Mouse (Mus musculus) c-Kit-positive CD71-positive TER-119-negative erythroid progenitor cells, embryonic 14.5 days (primary cell): ENCODE measurements at regions not wholly inside any gene's neighbourhood (a gene's known extent, or its start where the extent isn't known, plus 50 kb on each side); places are given as distances from the start of the nearest gene placed in this dataset.
"Not testable (repeated sequence)": the region's sequence is repeated elsewhere in the genome, so short reads cannot be mapped to it uniquely, and the experiment has no call there.

ENCODE experiments used
- DNase-seq: peaks from one replicate; pipeline ENCODE4 v3.0.0-alpha.2; 2013; ENCODE audit warnings: low read depth

DNA sequence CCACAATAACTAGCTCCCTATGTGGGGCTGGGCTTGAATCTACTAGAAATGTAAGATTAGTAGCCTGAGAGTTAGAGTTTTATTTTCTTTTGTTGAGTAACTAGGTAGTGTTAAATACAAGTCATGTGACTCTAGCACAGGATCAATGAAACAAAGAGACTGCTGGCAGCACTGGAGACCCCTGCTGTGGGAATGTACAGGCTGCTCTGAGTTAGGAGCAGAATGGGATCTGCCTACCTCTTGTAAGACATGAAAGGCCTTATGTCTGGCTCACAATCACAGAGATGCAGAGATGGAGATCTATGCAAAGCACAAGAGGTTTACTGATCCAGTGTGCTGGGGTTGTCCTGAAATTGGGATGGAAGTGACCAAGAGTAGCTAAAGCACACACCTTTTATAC, 193.9 kb upstream of the Kcnmb2 start:
- DNase-seq, result not testable (repeated sequence)

DNA sequence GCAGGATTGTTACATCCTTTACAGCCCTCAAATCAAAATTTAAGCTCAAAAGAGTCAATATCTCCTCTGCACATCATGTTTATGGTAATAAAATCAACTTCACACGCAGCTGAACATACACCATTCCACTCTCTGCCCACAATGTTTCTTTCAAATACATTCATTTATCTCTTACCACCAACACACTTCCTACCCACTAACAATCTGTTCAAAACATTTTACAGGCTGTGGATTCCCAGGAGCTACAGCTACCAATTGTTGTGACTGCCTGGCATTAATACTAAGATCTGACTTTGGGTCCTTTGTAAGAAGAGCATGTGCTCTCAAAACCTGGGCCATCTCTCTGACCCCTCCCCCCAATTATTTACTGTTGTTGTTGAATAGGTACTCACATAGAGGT, 161.0 kb upstream of the Kcnmb2 start:
- no peak for DNase-seq

DNA sequence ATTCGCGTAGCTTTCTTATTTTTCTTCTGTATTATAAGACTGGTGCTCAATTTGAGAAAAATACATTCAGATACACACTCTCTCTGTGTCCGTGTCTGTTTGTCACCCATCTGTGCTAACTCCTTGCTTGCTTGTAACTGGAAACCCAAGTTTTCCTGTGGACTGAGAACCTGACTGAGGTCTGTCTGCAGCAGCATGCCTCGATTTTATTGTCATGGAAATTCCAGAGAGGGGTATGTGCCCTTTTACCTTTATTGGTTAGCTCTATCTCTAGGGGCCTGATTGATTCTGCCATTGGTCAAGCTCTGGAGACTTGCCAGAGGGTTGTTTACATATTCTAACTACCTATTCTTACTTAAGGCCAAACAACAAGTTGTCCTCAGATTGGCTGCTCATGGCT, 146.4 kb upstream of the Kcnmb2 start:
- DNase-seq, result no peak

DNA sequence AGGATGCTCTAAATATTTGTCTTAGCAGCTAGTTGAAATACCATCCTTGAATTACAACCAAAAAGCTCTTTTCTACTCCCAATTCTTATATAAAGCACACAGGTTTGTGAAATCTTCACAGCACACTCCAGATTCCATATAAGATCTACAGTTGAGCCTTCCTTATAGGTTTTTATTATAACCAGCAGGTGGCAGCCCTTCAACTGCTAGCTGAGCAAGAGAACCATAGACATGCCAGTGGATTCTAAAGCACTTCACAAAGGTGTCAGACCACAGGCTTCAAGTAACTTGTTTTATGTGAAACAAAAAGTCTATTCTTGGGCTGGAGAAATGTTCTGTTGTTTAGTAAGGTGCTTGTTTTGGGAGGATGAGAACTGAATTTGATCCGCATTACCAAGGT, 133.1 kb upstream of the Kcnmb2 start:
- no peak for DNase-seq

DNA sequence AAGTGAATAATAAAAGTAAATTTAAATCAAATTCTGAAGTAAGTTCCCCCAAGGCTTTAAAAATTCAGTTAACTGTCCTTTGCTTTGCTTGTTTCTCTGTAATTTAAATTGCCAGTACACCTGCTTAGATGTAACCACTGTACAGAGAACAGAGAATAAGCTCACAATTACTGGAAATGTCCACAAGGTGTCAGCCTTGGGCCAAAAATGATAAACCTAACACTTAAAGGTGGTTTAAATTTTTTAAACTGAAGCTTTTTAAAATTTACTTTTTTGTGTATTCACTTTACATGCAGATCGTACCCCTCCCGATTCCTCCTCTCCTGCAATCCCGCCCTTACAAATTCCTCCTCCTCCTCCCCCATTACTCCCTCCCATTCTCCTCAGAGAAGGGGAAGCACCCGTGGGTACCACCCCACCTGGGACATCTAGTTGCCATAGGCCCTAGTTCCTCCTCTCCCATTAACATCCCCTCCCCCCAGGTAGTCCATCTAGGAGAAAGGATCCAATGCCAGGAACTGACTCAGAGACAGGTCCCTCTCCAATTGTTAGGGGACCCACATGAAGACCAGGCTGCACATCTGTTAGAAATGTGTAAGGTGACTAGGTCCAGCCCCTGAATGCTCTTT, 111.9 kb upstream of the Kcnmb2 start:
- DNase-seq, result peak; percentile 5

DNA sequence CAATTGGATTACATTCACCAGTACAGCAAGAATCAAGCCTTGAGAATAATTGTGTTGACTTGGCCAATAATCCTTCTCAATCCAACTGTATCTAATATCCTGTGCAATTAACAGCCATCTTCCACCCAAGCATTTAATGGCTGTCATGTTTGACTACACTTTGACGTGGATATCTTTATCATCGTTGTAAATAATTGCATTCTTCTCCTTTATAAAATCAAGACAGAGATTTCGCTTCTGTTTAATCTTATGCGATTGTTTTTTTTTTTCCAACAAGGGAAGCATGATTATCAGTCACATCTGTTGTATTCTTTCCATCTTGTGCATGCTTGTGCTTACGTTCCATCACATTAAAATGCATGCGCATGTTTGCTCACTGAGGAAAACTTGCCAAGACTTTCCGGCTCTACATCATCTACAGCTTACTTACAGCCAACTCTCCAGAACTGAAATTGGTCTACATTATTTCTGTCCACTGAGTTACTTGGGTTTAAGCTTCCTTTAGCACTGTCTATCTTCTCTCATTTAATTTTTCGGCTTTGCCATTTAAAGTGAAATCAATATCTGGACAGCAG, 108.8 kb upstream of the Kcnmb2 start:
- DNase-seq, result no peak

DNA sequence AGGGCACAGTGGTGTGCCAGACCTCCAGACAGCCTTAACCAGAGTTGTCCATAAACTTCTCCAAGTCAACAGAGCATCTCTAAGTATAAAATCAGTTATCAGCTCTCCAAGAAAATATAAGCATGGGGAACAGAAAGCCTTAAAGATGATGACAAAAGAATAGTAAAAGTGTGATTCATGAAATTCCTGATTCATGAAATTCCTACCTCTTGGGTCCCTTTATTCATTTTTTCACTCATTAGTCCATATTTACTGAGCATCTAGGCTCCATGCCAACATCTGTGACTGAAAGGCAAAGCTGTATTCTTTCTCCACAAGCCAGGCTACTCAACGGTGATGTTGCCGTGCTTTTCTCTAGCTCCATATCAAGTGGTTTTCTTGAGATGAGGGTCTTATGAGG, 105.7 kb upstream of the Kcnmb2 start:
- DNase-seq, result no peak

DNA sequence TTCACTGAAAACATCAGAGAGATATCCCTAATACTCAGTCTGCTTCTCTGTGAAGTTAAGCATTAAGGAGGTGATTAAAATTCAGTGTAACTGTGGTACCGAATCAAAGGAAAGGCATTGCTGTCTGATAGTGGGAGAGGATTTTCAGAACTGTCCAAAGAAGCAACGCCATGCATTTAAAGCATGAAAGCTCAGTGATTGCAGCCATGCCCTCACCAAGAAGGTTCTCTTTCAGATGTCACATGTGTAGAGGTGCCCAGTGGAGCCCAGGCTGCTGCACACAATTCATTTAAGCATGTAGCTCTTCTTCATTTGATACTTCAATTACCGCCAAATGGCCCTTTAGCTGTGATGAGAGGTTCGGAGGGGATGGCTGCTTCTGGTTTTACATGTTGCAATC, 103.1 kb upstream of the Kcnmb2 start:
- no peak for DNase-seq

DNA sequence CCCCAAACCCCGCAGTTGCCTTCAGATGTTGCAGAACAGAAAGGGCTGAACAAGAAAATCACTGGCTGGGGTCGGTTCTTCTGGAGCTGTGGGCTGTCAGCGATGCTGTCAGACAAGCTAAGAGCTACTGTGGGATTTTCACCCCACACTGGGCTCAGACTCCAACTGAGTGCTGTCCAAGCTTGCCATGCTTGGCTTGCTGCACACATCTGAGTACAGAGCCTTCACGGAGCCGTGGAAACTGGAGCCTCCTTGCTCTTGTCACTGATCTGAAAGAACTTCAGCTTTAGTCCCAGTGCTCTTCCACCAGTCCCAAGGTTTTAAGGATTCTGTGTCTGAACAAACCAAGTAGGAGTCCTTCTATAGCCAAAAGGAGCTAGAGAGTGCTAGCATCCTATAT, 98.3 kb upstream of the Kcnmb2 start:
- DNase-seq, result no peak

DNA sequence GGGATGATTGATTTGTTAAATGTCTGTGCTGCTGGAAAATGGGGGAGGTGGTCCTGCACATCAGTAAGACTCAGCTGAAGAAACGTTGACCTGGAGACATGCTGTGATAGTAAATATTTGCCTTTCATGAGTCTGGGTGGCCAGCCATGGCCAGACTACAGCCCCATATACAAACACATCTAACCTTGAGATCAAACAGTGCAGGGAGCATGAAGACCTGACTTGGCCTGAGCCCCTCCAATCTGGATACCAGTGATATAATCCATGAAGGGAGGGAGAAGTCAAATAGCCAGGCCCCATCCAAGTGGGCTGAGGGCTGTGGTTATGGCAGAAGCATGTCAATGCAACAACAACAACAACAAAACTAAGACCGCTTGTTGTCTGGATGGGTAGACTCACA, 94.6 kb upstream of the Kcnmb2 start:
- no peak for DNase-seq

DNA sequence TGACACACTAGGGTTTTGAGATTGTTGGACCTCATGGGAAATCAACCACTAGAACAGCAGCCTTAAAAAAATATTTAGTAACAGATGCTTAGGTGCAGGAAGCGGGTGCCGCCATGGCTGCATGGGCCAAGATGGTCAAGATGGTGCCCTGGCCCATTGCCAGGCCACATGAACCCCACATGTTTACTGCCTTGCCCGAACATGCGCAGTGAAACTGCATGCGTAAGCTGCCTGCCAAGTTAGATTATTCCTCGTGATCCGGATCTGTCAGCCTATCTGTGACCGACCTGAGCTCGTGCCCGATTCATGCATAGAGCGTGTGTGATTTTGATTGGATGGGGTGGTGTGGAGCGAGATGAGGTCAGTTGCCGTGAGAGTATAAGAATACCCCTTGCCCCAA, 93.2 kb upstream of the Kcnmb2 start:
- DNase-seq, result not testable (repeated sequence)

DNA sequence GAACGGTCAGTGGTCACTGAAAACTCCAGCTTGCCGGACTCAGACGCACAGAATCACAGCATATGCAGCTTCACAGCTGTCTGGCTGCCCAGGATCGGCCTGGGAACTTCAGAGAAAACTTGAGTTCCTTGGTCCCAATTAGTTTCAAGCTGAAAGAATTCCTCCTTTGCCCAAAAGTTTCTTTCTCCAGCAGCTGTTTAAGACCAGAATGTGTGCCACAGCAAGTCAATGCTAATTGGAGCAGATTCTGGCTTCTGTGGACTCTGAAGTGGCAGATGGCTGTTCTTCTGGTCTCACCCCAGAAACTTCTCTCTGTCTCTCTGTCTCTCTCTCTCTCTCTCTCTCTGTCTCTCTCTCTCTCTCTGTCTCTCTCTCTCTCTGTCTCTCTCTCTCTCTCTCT, 91.1 kb upstream of the Kcnmb2 start:
- no peak for DNase-seq

DNA sequence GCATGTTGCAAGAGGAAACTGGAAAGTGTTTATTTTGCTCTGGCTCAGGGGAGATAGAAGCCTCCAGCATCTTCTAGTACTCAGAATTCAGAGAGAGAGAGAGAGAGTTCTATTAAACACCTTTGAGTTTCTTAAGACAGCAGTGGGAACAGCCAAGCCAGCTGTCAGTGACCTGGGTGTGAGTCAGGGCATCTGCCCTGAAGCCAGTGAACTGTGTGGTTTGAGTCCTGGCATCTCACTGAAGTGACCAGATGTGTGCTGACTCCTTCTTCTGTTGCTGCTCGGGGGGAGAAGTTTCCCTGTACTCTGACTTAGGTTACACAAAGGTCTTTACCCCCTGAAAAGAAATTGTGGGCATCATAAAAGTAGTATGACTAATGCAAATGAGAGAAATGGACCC, 70.4 kb upstream of the Kcnmb2 start:
- DNase-seq, result no peak

DNA sequence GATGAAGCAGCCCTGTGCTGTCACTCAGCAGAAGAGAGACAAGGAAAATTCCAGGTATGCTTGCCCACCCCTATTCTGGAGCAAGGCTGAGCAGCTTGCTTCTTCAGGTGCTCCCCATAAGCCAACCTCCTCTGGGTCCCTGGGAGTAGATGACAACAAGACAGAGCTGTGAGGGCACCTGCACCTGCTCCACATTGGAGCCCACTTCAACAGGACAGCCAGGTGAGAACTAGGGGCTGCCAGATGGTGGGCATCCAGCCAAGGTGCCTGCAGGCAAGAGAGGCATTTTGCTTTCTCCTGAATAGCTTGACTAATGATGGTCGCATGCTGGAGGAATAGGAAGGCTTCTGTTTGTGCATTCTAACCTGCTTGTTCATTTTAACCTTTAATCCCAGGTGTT, 61.1 kb upstream of the Kcnmb2 start:
- DNase-seq, result no peak

DNA sequence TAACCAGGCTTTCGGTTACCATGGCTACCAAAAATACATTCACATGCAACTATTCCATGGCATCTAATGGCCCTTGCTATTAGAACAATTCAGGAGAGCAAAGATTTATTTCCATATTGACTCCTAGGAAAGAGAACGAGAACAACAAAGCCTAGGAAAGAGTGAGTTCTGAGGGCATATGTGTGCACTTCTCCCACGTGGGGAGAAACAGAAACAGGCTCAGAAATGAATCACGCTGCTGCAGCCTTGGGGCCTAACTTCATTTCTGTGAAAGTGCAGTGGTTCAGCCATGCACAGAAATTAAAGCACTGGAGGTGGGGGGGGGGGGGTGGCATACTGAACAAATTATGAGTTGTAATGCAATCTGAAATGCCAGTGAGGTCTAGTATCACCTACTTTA, 55.2 kb upstream of the Kcnmb2 start:
- no peak for DNase-seq
